Mouse (Mus musculus): ENCODE measurements at regions not wholly inside any gene's neighbourhood (a gene's known extent, or its start where the extent isn't known, plus 50 kb on each side); places are given as distances from the start of the nearest gene placed in this dataset.

- TF ChIP-seq CTCF (IDR thresholded peaks at IDR 0.05; ENCODE audit: low read depth): peak; percentile 29
- 0 out of 2 replicates have a peak, but pooled peaks have one; percentile 69 for TF ChIP-seq EP300 (IDR thresholded peaks at IDR 0.05; ENCODE audit: low read depth)
These were observed 154.0 kb upstream of the Smim15 start for GRCm38 (mm10) chr13:107889985-107890865.
